Mouse (Mus musculus) olfactory bulb, adult 2 months (tissue): Measurements from ENCODE around the gene Shprh.

ENCODE experiments used
- CTCF ChIP-seq: fragments of 200-500 bp; IDR thresholded peaks from 2 replicates; pipeline ENCODE4 v1.5.1; 2012; ENCODE audit warnings: low read depth, mild to moderate bottlenecking, low read length, moderate library complexity; ENCODE audit not compliant: insufficient read depth
- POLR2A ChIP-seq: fragments of 200-500 bp; IDR thresholded peaks from 2 replicates; pipeline ENCODE4 v1.6.1; 2012; ENCODE audit warnings: mild to moderate bottlenecking, low read depth, low read length, moderate library complexity; ENCODE audit not compliant: insufficient read depth

- TF ChIP-seq POLR2A (no peak), CTCF (no peak)
Measured at GRCm38 (mm10) chr10:11121781-11122180, 27.4 kb upstream of the Shprh start.
